Mouse (Mus musculus): ENCODE measurements around the gene Scd2. TPM values are rescaled to one million over a fixed set of nuclear protein-coding genes. Genes with fewer than 3 reads are reported as not detected.

Gene Scd2
- polyA plus RNA-seq, 1 experiment = 71.6 TPM

DNA sequence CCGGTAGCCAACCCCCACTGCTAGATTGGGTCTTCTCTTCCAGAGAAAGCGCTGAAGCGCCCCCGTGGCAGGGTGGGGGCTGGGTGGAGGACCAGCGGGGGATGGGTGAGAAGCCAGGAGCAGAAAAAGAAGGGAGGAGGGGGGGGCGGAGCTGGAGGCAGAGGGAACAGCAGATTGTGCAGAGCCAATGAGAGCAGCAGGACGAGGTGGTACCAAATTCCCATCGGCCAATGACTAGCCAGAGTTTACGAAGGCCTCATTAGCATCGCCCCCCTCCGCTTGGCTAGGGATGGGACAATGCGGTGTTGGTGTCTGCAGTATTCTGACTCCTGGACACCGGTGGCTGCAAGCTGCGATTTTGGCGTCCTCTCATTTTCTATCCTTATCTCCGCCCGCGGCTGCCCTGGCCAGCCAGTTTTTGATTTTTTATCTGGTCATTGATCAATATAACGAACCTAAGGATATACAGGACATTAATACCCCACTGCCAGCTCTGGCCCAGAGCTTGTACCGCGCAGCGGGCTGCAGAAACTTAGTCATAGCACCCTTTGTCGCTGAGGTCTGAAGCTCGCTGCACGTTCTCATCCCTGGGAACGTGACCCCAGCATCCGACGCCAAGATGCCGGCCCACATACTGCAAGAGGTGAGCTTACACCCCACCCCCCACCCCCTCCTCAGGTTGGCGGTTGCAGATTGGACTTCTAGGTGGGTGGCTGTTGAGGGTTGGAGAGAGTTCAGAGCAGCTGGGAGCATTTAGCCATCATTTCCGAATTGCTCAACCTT lies 486 bp downstream of the Scd2 start:
- TF ChIP-seq CTCF (IDR thresholded peaks at IDR 0.05; ENCODE audit: control insufficient read depth, insufficient read depth, insufficient replicate concordance, low read depth, low read length) (no peak), POLR2A (IDR thresholded peaks at IDR 0.05; ENCODE audit: control insufficient read depth, low read depth, low read length) (peak; percentile 90)
- Histone ChIP-seq H3K4me3 (ENCODE audit: control insufficient read depth, low read depth, low read length) (peak overlapping the region; percentile 87), H3K27ac (ENCODE audit: control insufficient read depth, insufficient read depth, low read depth, low read length) (peak overlapping the region; percentile 86), H3K4me1 (ENCODE audit: control insufficient read depth, insufficient read depth, low read length) (peaks cover 7% of the 10 kb centered on the region), H3K36me3 (ENCODE audit: control insufficient read depth, insufficient read depth, low read length) (no peaks in the 10 kb centered on the region), H3K27me3 (ENCODE audit: control insufficient read depth, insufficient read depth, low read length) (no peaks in the 10 kb centered on the region)

DNA sequence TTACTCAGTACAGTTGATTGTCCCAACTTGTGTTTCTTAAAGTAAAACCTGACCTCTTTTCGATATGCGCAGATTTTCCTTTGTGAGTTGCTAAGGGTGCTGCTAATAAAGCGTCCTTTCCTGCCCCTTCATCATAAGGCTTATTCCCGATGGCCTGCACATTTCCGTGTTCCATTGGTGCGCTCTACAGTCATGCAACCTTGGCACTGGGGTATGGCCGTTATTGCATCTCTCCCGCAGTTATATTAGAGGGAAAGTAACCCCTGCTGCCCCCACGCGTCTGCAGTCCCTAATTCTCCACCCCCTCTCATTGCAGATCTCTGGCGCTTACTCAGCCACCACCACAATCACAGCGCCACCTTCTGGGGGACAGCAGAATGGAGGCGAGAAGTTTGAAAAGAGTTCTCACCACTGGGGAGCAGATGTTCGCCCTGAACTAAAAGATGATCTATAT lies 1.1 kb downstream of the Scd2 start:
- no peaks in the 10 kb centered on the region for H3K27me3 ChIP-seq (ENCODE audit: control insufficient read depth, insufficient read depth, low read length)

DNA sequence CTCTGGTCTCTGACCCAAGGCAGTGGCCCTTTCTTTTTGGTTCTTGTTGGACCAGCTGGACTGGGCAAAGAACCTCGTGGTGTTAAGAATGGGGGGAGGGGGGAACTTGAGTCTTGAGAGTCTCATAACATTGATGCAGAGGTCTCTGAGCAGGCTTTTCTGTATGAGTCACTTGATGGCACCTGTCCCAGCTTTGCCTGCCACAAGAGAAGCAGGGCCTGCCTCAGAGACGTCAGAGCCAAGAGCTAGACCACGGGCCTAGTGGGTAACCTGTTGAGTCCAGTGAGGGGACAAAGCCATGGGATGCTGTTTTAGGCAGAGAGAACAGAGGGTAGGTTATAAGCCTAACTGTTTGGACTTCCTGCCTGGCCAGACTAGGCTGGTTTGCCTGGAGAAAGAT lies 1.8 kb downstream of the Scd2 start:
- Histone ChIP-seq H3K4me1 (ENCODE audit: control insufficient read depth, insufficient read depth, low read length) (peaks cover 7% of the 10 kb centered on the region), H3K36me3 (ENCODE audit: control insufficient read depth, insufficient read depth, low read length) (no peaks in the 10 kb centered on the region), H3K4me3 (ENCODE audit: control insufficient read depth, low read depth, low read length) (peak overlapping the region; percentile 54), H3K27ac (ENCODE audit: control insufficient read depth, insufficient read depth, low read depth, low read length) (peak overlapping the region; percentile 45; the same call in 1 of the 2 replicates), H3K27me3 (ENCODE audit: control insufficient read depth, insufficient read depth, low read length) (no peaks in the 10 kb centered on the region)
- TF ChIP-seq CTCF (IDR thresholded peaks at IDR 0.05; ENCODE audit: control insufficient read depth, insufficient read depth, insufficient replicate concordance, low read depth, low read length) (no peak), POLR2A (IDR thresholded peaks at IDR 0.05; ENCODE audit: control insufficient read depth, low read depth, low read length) (no peak)

More for the DNA sequence above, 1.1 kb downstream of the Scd2 start:
- Histone ChIP-seq H3K4me1 (ENCODE audit: control insufficient read depth, insufficient read depth, low read length) (peaks cover 7% of the 10 kb centered on the region), H3K27ac (ENCODE audit: control insufficient read depth, insufficient read depth, low read depth, low read length) (peak overlapping the region; percentile 86), H3K36me3 (ENCODE audit: control insufficient read depth, insufficient read depth, low read length) (no peaks in the 10 kb centered on the region), H3K4me3 (ENCODE audit: control insufficient read depth, low read depth, low read length) (peak overlapping the region; percentile 87)
- TF ChIP-seq POLR2A (IDR thresholded peaks at IDR 0.05; ENCODE audit: control insufficient read depth, low read depth, low read length) (peak; percentile 56; the same call in 1 of the 2 replicates), CTCF (IDR thresholded peaks at IDR 0.05; ENCODE audit: control insufficient read depth, insufficient read depth, insufficient replicate concordance, low read depth, low read length) (peak; percentile 79; the same call in 1 of the 2 replicates)

DNA sequence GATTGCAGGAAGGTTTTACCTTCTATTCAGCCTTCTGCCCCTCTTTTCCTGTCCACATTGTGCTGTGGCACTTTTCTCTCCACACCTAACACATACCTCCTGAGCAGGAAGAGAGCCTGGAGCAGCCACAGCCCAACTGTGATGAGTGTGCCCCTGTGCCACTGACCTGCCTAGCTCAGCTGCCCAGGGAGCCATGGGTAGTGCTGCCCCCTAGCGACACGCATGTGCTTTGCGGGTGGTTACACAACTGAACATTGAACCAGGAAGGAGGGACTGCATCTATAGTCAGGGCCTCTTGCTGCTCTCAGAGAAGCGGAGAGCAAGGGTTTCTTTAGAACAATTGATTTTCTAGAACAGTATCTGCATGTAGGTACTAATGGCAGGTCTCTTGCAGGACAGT lies 2.3 kb downstream of the Scd2 start:
- TF ChIP-seq POLR2A (IDR thresholded peaks at IDR 0.05; ENCODE audit: control insufficient read depth, low read depth, low read length) = peak; percentile 50; the same call in 1 of the 2 replicates
- TF ChIP-seq CTCF (IDR thresholded peaks at IDR 0.05; ENCODE audit: control insufficient read depth, insufficient read depth, insufficient replicate concordance, low read depth, low read length) = peak; percentile 98
- Histone ChIP-seq H3K36me3 (ENCODE audit: control insufficient read depth, insufficient read depth, low read length) (no peaks in the 10 kb centered on the region), H3K27me3 (ENCODE audit: control insufficient read depth, insufficient read depth, low read length) (no peaks in the 10 kb centered on the region), H3K4me3 (ENCODE audit: control insufficient read depth, low read depth, low read length) (peak overlapping the region; percentile 54; the same call in 1 of the 2 replicates), H3K27ac (ENCODE audit: control insufficient read depth, insufficient read depth, low read depth, low read length) (peak overlapping the region; percentile 45), H3K4me1 (ENCODE audit: control insufficient read depth, insufficient read depth, low read length) (peaks cover 7% of the 10 kb centered on the region)

DNA sequence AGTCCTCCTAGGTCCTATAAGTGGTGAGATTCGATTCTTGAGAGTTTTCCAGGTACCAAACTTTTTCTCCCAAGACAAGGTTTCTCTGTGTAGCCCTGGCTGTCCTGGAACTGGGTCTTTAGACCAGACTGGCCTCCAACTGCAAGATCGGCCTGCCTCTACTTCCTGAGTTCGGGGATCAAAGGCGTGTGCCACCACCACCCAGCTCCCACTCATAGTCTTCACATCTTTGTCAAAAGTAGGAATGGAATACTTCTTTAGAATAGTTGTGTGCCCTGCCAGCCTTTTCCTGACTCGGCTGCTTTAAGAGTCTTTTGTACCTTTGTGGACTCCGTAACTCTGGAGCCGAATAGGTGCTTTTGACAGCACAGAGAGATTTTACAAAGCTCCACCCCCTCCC lies 2.7 kb downstream of the Scd2 start:
- H3K36me3 ChIP-seq (ENCODE audit: control insufficient read depth, insufficient read depth, low read length) = no peaks in the 10 kb centered on the region
- H3K27ac ChIP-seq (ENCODE audit: control insufficient read depth, insufficient read depth, low read depth, low read length) = peak overlapping the region; percentile 45
- H3K4me1 ChIP-seq (ENCODE audit: control insufficient read depth, insufficient read depth, low read length) = peaks cover 7% of the 10 kb centered on the region
- no peaks in the 10 kb centered on the region for H3K27me3 ChIP-seq (ENCODE audit: control insufficient read depth, insufficient read depth, low read length)
- no peak for TF ChIP-seq CTCF (IDR thresholded peaks at IDR 0.05; ENCODE audit: control insufficient read depth, insufficient read depth, insufficient replicate concordance, low read depth, low read length)
- TF ChIP-seq POLR2A (IDR thresholded peaks at IDR 0.05; ENCODE audit: control insufficient read depth, low read depth, low read length) = no peak
- peak overlapping the region; percentile 17 for H3K4me3 ChIP-seq (ENCODE audit: control insufficient read depth, low read depth, low read length)

DNA sequence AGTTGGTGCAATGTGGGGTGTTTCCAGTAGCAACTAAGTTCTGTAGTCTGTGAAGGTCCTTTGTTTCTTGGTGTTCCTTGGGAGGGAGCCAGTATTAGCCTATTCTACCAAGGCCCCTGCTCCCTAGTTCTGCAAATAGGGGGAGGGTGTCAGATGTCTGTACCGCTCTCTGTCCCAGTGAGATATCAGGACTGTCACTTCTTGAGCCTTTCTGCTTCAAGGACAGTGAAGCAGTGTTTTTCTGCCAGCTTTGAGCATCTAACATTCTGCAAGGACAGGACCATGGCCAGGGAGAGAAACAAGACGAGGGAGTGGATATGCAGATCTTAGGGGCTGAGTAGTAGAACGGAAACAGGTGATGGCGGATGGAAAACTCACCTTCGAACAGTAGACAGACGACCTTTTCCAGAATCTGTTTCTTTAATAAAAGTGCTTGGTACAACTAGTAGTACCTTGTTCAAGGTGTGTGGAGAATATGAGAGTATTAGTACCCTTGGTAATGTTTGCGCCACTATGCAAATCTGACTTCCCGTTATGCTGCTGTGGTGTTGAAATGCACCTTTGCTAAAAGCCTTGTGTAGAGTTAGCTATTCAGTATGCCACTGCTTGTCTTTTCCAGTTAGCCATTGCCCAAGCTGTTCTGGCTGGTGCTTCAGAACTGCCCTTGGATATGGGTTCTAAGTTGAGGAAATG lies 3.7 kb downstream of the Scd2 start:
- Histone ChIP-seq H3K27ac (ENCODE audit: control insufficient read depth, insufficient read depth, low read depth, low read length) (peak overlapping the region; percentile 10), H3K4me1 (ENCODE audit: control insufficient read depth, insufficient read depth, low read length) (peaks cover 7% of the 10 kb centered on the region), H3K27me3 (ENCODE audit: control insufficient read depth, insufficient read depth, low read length) (no peaks in the 10 kb centered on the region), H3K4me3 (ENCODE audit: control insufficient read depth, low read depth, low read length) (peak overlapping the region; percentile 6; the same call in 1 of the 2 replicates), H3K36me3 (ENCODE audit: control insufficient read depth, insufficient read depth, low read length) (no peaks in the 10 kb centered on the region)
- TF ChIP-seq CTCF (IDR thresholded peaks at IDR 0.05; ENCODE audit: control insufficient read depth, insufficient read depth, insufficient replicate concordance, low read depth, low read length) = no peak
- no peak for TF ChIP-seq POLR2A (IDR thresholded peaks at IDR 0.05; ENCODE audit: control insufficient read depth, low read depth, low read length)

DNA sequence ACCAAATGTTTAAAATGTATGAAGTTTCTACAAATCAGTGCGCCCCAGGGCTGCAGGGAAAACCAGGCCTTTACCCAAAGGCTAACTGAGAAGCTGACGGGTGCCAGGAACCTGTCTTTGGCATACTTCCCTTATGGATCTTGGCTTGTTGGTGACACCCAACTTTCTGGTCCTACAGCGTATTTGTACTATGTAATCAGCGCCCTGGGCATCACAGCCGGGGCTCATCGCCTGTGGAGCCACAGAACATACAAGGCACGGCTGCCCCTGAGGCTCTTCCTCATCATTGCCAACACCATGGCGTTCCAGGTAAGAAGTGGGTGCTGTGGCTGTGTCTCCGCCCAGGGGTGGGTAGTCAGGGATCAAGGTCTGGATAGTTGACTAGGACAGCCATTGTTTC lies 4.4 kb downstream of the Scd2 start:
- peak overlapping the region; percentile 0 for H3K27ac ChIP-seq (ENCODE audit: control insufficient read depth, insufficient read depth, low read depth, low read length)
- peaks cover 7% of the 10 kb centered on the region for H3K4me1 ChIP-seq (ENCODE audit: control insufficient read depth, insufficient read depth, low read length)
- TF ChIP-seq CTCF (IDR thresholded peaks at IDR 0.05; ENCODE audit: control insufficient read depth, insufficient read depth, insufficient replicate concordance, low read depth, low read length) = no peak
- H3K4me3 ChIP-seq (ENCODE audit: control insufficient read depth, low read depth, low read length) = no peak overlapping the region; the same call in 1 of the 2 replicates
- no peaks in the 10 kb centered on the region for H3K27me3 ChIP-seq (ENCODE audit: control insufficient read depth, insufficient read depth, low read length)
- H3K36me3 ChIP-seq (ENCODE audit: control insufficient read depth, insufficient read depth, low read length) = no peaks in the 10 kb centered on the region

All from testis, adult 2 months (tissue).